Mouse (Mus musculus) myocyte (in vitro differentiated cells): ENCODE results near the gene Tm4sf5.

Source experiments
- E2F4 ChIP-seq: IDR thresholded peaks from one replicate; pipeline ENCODE4 v1.6.1; 2011; ENCODE audit warnings: mild to moderate bottlenecking, control low read depth, moderate library complexity; ENCODE audit not compliant: insufficient read depth
- MAX ChIP-seq: IDR thresholded peaks from one replicate; pipeline ENCODE4 v1.6.1; 2011; ENCODE audit warnings: low read depth, mild to moderate bottlenecking, control low read depth
- MYOD1 ChIP-seq, 3 experiments: IDR thresholded peaks; one replicate each; pipeline ENCODE4 v1.6.1; 2011; ENCODE audit warnings: control low read depth in 2 of 3, low read depth in 2 of 3, mild to moderate bottlenecking in 2 of 3, moderate library complexity in 1 of 3; ENCODE audit not compliant: insufficient read length in 2 of 3, control insufficient read depth in 1 of 3
- MYOG ChIP-seq, 3 experiments: IDR thresholded peaks; one replicate each; pipeline ENCODE4 v1.6.1; 2011; ENCODE audit warnings: control low read depth in 2 of 3, low read depth in 2 of 3, mild to moderate bottlenecking in 2 of 3; ENCODE audit not compliant: insufficient read length in 2 of 3, control insufficient read depth in 1 of 3, insufficient read depth in 1 of 3
- POLR2A ChIP-seq: IDR thresholded peaks from one replicate; pipeline ENCODE4 v1.6.1; 2011; ENCODE audit warnings: low read depth, mild to moderate bottlenecking, control low read depth, moderate library complexity; ENCODE audit not compliant: insufficient read length
- POLR2AphosphoS2 ChIP-seq: IDR thresholded peaks from one replicate; pipeline ENCODE4 v1.6.1; 2011; ENCODE audit warnings: low read depth, control low read depth; ENCODE audit not compliant: insufficient read length
- REST ChIP-seq: IDR thresholded peaks from one replicate; pipeline ENCODE4 v1.6.1; 2011; ENCODE audit warnings: mild to moderate bottlenecking, control low read depth, moderate library complexity; ENCODE audit not compliant: insufficient read depth, insufficient read length
- SRF ChIP-seq: IDR thresholded peaks from one replicate; pipeline ENCODE4 v1.6.1; 2011; ENCODE audit warnings: low read depth; ENCODE audit not compliant: control insufficient read depth, insufficient read length
- TCF12 ChIP-seq: IDR thresholded peaks from one replicate; pipeline ENCODE4 v1.6.1; 2011; ENCODE audit warnings: mild to moderate bottlenecking, control low read depth; ENCODE audit not compliant: poor library complexity, insufficient read depth, severe bottlenecking
- TCF3 ChIP-seq: IDR thresholded peaks from one replicate; pipeline ENCODE4 v1.6.1; 2011; ENCODE audit warnings: low read depth, control low read depth; ENCODE audit not compliant: insufficient read length
- USF1 ChIP-seq: IDR thresholded peaks from one replicate; pipeline ENCODE4 v1.6.1; 2011; ENCODE audit warnings: low read depth, mild to moderate bottlenecking, control low read depth, moderate library complexity

DNA sequence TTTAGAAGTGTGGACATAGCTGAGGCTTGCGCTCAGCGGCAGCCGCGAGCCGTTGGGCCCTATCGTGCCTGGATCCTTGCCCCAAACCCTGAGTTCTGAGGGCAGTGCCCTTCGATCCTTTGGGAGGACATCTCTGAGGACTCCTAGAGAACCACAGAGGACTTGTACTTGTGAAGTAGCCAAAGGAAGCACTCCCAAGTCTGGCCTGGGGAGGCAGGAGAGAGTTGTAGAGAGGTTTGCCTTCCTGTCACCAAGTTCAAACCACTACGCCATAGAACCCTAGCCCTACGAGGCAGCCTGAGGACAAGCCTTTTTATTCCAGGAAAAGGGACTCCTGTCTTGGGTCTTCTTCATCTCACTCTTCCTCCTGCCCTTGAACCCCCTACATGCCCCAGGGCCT lies 52.5 kb downstream of the Tm4sf5 start:
- TF ChIP-seq POLR2A, result no peak
- TF ChIP-seq MYOG (IDR thresholded peaks at IDR 0.05; ENCODE audit: control insufficient read depth in 1 of 3, insufficient read depth in 1 of 3, insufficient read length in 2 of 3, low read depth in 2 of 3), result no peak
- TF ChIP-seq E2F4, result no peak
- TF ChIP-seq MAX, result no peak
- no peak for TF ChIP-seq TCF3
- TF ChIP-seq USF1, result no peak
- TF ChIP-seq POLR2AphosphoS2, result no peak
- TF ChIP-seq SRF, result no peak
- TF ChIP-seq REST, result no peak
- no peak for TF ChIP-seq MYOD1 (IDR thresholded peaks at IDR 0.05; ENCODE audit: control insufficient read depth in 1 of 3, insufficient read length in 2 of 3, low read depth in 2 of 3)
- no peak for TF ChIP-seq TCF12
